In genomic region chr16:58501760-58502301, GRCm38 (mm10) we compare ENCODE assay signal across 8 mouse cellular contexts. TPM values are rescaled to one million over a fixed set of nuclear protein-coding genes. Genes with fewer than 3 reads are reported as not detected.
A peak's percentile ranks its signal among the peaks of the same experiment; 100 is the strongest.
DNase-seq lines count a peak whose midpoint lies in the region; ATAC-seq lines count a peak whose summit lies in the region.

No protein-coding gene starts in this region.

- H3K9me3 ChIP-seq in kidney, embryonic 16.5 days (ENCODE audit: low read length): no peaks in the 10 kb centered on the region
- H3K9me3 ChIP-seq in heart, embryonic 16.5 days (replicated peaks; ENCODE audit: control insufficient read depth, low read length): no peaks in the 10 kb centered on the region

- H3K27ac ChIP-seq in kidney, embryonic 16.5 days (ENCODE audit: low read length): peak overlapping the region; percentile 83
- H3K27ac ChIP-seq in heart, embryonic 16.5 days (ENCODE audit: low read length): peak overlapping the region; percentile 69
- peak overlapping the region; percentile 80 for H3K27ac ChIP-seq in macrophage

- peak; percentile 66; the same call in 1 of the 2 replicates for ATAC-seq in kidney, embryonic 16.5 days (ENCODE audit: low FRiP score, low TSS enrichment)
- peak; percentile 13 for ATAC-seq in activated CD4-positive, CD25-positive, alpha-beta regulatory T cell, adult 4 months
- ATAC-seq in heart, embryonic 16.5 days (replicated peaks; ENCODE audit: extremely low read depth, insufficient read depth, low FRiP score): peak; percentile 57; the same call in 1 of the 2 replicates

- peaks cover 34% of the 10 kb centered on the region for H3K4me1 ChIP-seq in kidney, embryonic 16.5 days (ENCODE audit: insufficient read depth, low read length)
- peaks cover 39% of the 10 kb centered on the region for H3K4me1 ChIP-seq in heart, embryonic 16.5 days (ENCODE audit: control insufficient read depth, insufficient read depth, low read length)

- H3K9ac ChIP-seq in kidney, embryonic 16.5 days (replicated peaks; ENCODE audit: low read length): no peak overlapping the region
- no peak overlapping the region for H3K9ac ChIP-seq in heart, embryonic 16.5 days (ENCODE audit: low read length)

- peaks cover 17% of the 10 kb centered on the region; the same call in 1 of the 2 replicates for H3K36me3 ChIP-seq in kidney, embryonic 16.5 days (ENCODE audit: insufficient read depth, low read length)
- H3K36me3 ChIP-seq in heart, embryonic 16.5 days (ENCODE audit: control insufficient read depth, insufficient read depth): peaks cover under 1% of the 10 kb centered on the region; the same call in 1 of the 2 replicates
- H3K36me3 ChIP-seq in macrophage (ENCODE audit: inconsistent target): no peaks in the 10 kb centered on the region

- WGBS in kidney, embryonic 16.5 days: 18% methylated on average over 6 of the region's 6 CpGs
- 39% methylated on average over 6 of the region's 6 CpGs for WGBS in heart, embryonic 16.5 days
- WGBS in macrophage (ENCODE audit: missing documents): 3% methylated on average over 6 of the region's 6 CpGs

- H3K79me2 ChIP-seq in macrophage (ENCODE audit: inconsistent target): no peaks in the 10 kb centered on the region

- no peak overlapping the region for H3K4me3 ChIP-seq in kidney, embryonic 16.5 days (ENCODE audit: low read length)
- no peak overlapping the region for H3K4me3 ChIP-seq in heart, embryonic 16.5 days (ENCODE audit: low read length)
- H3K4me3 ChIP-seq in macrophage (ENCODE audit: inconsistent target): no peak overlapping the region

- H3K4me2 ChIP-seq in kidney, embryonic 16.5 days (replicated peaks; ENCODE audit: low read depth, low read length): no peak overlapping the region
- H3K4me2 ChIP-seq in heart, embryonic 16.5 days (ENCODE audit: low read depth, low read length): peak overlapping the region; percentile 32; the same call in 1 of the 2 replicates

- H3K27me3 ChIP-seq in kidney, embryonic 16.5 days (ENCODE audit: insufficient read depth, low read length): no peaks in the 10 kb centered on the region
- H3K27me3 ChIP-seq in heart, embryonic 16.5 days (ENCODE audit: control insufficient read depth, insufficient read depth, low read length): no peaks in the 10 kb centered on the region

- no peak for DNase-seq in kidney, postnatal 14 days
- DNase-seq in cerebellum, postnatal 10 days: no peak
- no peak for DNase-seq in adrenal gland, postnatal 36 days
- DNase-seq in adipocyte (ENCODE audit: low spot score): no peak

RNA-seq across cellular contexts. Expression of gene St3gal6, which starts 22.2 kb away (rescaled TPM):
- polyA plus RNA-seq in kidney, embryonic 16.5 days (2015; fragmentation: Nextera tagmentation; extraction: Ambion mirVana): 80.5 and 89.9 TPM in 2 replicates
- polyA plus RNA-seq in activated CD4-positive, CD25-positive, alpha-beta regulatory T cell, adult 4 months (2017; shearing (Covaris generic)): 1 to 10 TPM; 4.6 to 7.4 TPM
- 18.0 and 19.6 TPM in 2 replicates for polyA plus RNA-seq in heart, embryonic 16.5 days (2015; fragmentation: Nextera tagmentation; extraction: Ambion mirVana)
- 1 to 10 TPM in 19 of 26 experiments, under 1 TPM in 6, not detected in 1; 0.25 to 7.3 (median 2.2) TPM for total RNA-seq in macrophage (2018; cell fraction: chromatin; rRNA removed)
- total RNA-seq in macrophage (2018; cell fraction: cytosol; rRNA removed): 1 to 10 TPM in 16 of 26 experiments, under 1 TPM in 10; 0.62 to 4.7 (median 1.5) TPM
- 1 to 10 TPM in 24 of 26 experiments, under 1 TPM in 2; 0.64 to 6.6 (median 3.5) TPM for total RNA-seq in macrophage (2018; cell fraction: nucleus; rRNA removed)
- 0.52 to 3.2 TPM (median 0.86 TPM) in 3 replicates for polyA plus RNA-seq in macrophage (2018)
- 10 to 100 TPM; 30.3 to 38.5 TPM for total RNA-seq in adrenal gland, postnatal 36 days (2021)

Comparison
In these comparisons a context has a peak if more than half of its experiments do, and no peak if none do; other contexts are left out.
1. ATAC-seq: peak in every context shown above with its lines; median percentile 66 in kidney, embryonic 16.5 days; 57 in heart, embryonic 16.5 days; 13 in activated CD4-positive, CD25-positive, alpha-beta regulatory T cell, adult 4 months.